Mouse (Mus musculus): ENCODE data around the gene Slc39a11.

The Slc39a11 gene

GRCm38 (mm10) chr11:113631862-113632261, 18.0 kb downstream of the Slc39a11 start:
- DNase-seq = no peak

- no peak for DNase-seq
Measured at GRCm38 (mm10) chr11:113631302-113631701, 18.6 kb downstream of the Slc39a11 start.

- DNase-seq = no peak
Measured at GRCm38 (mm10) chr11:113630642-113631041, 19.2 kb downstream of the Slc39a11 start.

GRCm38 (mm10) chr11:113627785-113628184, 22.1 kb downstream of the Slc39a11 start:
- peak; percentile 58 to 66 for DNase-seq

GRCm38 (mm10) chr11:113625437-113625836, 24.4 kb downstream of the Slc39a11 start:
- DNase-seq = no peak

GRCm38 (mm10) chr11:113622028-113622427, 27.9 kb downstream of the Slc39a11 start:
- peak; percentile 52 to 59 for DNase-seq

GRCm38 (mm10) chr11:113621001-113621400, 28.9 kb downstream of the Slc39a11 start:
- DNase-seq = no peak

GRCm38 (mm10) chr11:113619420-113620080, 30.3 kb downstream of the Slc39a11 start:
- peak in 1 of 2 experiments; percentile 37 for DNase-seq

- DNase-seq = peak; percentile 89 to 91
Measured at GRCm38 (mm10) chr11:113618672-113619419, 31.0 kb downstream of the Slc39a11 start, which contains the start of gene Sstr2. Gene Sstr2, plus strand, starts transcription at chr11:113619342.

- DNase-seq = no peak
Measured at GRCm38 (mm10) chr11:113618303-113618671, 31.6 kb downstream of the Slc39a11 start.

GRCm38 (mm10) chr11:113617132-113617911, 32.6 kb downstream of the Slc39a11 start:
- DNase-seq = peak; percentile 85 to 93

GRCm38 (mm10) chr11:113614476-113614875, 35.4 kb downstream of the Slc39a11 start:
- no peak for DNase-seq

- peak; percentile 77 to 85 for DNase-seq
Measured at GRCm38 (mm10) chr11:113611664-113612611, 37.9 kb downstream of the Slc39a11 start.

- DNase-seq = no peak
Measured at GRCm38 (mm10) chr11:113611112-113611646, 38.7 kb downstream of the Slc39a11 start.

GRCm38 (mm10) chr11:113610266-113610665, 39.6 kb downstream of the Slc39a11 start:
- peak; percentile 63 to 75 for DNase-seq

GRCm38 (mm10) chr11:113609581-113609980, 40.3 kb downstream of the Slc39a11 start:
- DNase-seq = no peak

GRCm38 (mm10) chr11:113607556-113607955, 42.3 kb downstream of the Slc39a11 start:
- no peak for DNase-seq

- DNase-seq = peak in 1 of 2 experiments; percentile 40
Measured at GRCm38 (mm10) chr11:113601616-113602343, 48.1 kb downstream of the Slc39a11 start.

- peak; percentile 86 to 87 for DNase-seq
Measured at GRCm38 (mm10) chr11:113600526-113601245, 49.2 kb downstream of the Slc39a11 start.

- no peak for DNase-seq
Measured at GRCm38 (mm10) chr11:113597632-113598031, 52.2 kb downstream of the Slc39a11 start.
